Mouse (Mus musculus): ENCODE measurements around the gene Map1b. TPM values are rescaled to one million over a fixed set of nuclear protein-coding genes. Genes with fewer than 3 reads are reported as not detected.

The Map1b gene
- polyA plus RNA-seq, 1 experiment from 2014 or later: 665 TPM

DNA sequence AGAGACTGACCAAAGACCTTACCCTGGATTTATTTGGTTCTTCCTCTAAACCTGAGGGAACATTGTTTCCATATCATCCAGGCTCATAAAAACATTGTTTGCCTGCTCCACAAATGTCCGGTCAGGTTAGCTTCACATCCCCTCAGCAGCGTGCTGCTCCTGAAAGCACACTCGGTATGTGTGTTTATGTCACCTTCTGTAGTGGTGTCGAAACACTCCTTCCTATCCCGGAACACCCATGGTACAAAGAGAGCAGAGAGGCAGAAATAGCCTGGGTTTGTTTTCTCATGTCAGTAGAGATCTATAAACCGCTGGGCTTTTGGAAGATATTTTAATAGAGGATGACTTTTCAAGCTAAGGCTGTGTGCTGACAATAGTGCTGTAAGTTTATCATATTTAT lies 139.3 kb downstream of the Map1b start:
- no peak overlapping the region for H3K27ac ChIP-seq (replicated peaks)
- H3K9me3 ChIP-seq (replicated peaks): no peaks in the 10 kb centered on the region
- peaks cover 27% of the 10 kb centered on the region for H3K36me3 ChIP-seq
- no peaks in the 10 kb centered on the region for H3K27me3 ChIP-seq (ENCODE audit: low read depth, poor library complexity, severe bottlenecking)
- H3K4me1 ChIP-seq: peaks cover 9% of the 10 kb centered on the region; the same call in 1 of the 2 replicates
- DNase-seq (ENCODE audit: low spot score): no peak
- no peak overlapping the region for H3K4me3 ChIP-seq
- WGBS: 94% methylated on average over 6 of the region's 6 CpGs

DNA sequence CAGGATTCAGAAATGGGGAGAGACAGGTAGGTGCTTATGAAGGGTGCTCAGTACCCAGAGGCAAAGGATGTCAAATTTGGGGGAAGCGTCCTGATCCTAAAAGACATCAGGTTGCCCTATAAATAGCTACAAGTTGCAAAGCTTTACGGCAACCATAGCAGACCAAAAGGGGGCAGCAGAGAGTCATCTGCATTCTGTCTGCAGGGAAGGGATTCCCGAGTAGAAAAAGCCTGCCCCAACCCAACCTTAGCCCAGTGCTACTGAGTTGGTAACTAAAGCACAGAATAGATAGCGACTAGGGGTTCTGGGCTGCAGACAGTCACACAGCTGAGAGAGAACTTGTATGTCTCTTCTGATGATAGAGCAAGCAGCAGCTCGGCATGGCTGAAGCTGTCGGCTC lies 140.8 kb downstream of the Map1b start:
- Histone ChIP-seq H3K4me1 (0 out of 2 replicates have a peak, but pooled peaks cover 3% of the 10 kb centered on the region), H3K36me3 (peaks cover 19% of the 10 kb centered on the region), H3K27me3 (ENCODE audit: low read depth, poor library complexity, severe bottlenecking) (no peaks in the 10 kb centered on the region), H3K9me3 (replicated peaks) (no peaks in the 10 kb centered on the region), H3K27ac (replicated peaks) (no peak overlapping the region), H3K4me3 (no peak overlapping the region)
- peak; percentile 76 for DNase-seq (ENCODE audit: low spot score)
- WGBS: 43% methylated on average over 6 of the region's 6 CpGs

DNA sequence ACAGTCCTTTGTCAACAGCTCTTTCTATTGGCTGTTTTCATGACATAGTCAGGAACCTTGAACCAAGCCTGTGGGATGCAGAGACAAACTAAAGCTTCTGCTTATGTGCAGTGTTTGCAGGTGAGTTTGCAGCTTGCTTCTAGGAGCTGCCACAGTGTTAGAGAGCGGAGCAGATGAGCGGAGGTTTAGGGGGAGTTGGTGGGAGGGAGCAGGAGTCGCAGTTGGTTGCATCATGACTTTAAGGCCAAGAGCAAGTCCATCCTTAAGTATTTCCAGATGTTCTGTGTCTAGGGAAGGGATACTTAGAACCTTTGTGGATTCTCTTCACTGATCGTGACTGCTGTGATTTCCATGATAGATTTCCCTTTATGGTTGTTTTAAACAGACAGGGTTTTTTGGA lies 142.1 kb downstream of the Map1b start:
- no peak overlapping the region for H3K27ac ChIP-seq (replicated peaks)
- 0 out of 2 replicates have a peak, but pooled peaks cover 3% of the 10 kb centered on the region for H3K4me1 ChIP-seq
- WGBS: 80% methylated on average over 4 of the region's 4 CpGs
- H3K36me3 ChIP-seq: peaks cover 17% of the 10 kb centered on the region
- no peaks in the 10 kb centered on the region for H3K27me3 ChIP-seq (ENCODE audit: low read depth, poor library complexity, severe bottlenecking)
- H3K9me3 ChIP-seq (replicated peaks): no peaks in the 10 kb centered on the region
- DNase-seq (ENCODE audit: low spot score): no peak
- H3K4me3 ChIP-seq: no peak overlapping the region

DNA sequence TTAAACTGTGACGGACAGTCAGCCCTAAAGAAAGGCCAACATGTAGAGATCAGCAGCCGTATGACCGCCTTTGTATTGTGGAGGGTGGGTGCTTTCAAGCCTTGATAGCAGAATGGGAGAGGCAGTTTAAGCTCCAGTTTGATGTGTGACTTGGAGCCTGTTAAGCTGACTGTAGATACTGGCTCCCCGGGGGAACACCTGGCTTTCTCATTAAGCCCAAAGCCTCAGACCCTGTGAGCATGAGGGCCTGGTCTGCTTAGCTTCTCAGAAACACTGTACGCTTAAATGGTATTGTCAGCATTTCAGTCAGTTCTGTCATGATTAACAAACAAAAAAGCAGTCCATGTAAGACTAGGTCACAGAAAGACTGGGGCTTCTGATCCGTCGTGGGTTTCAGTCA lies 142.7 kb downstream of the Map1b start:
- Histone ChIP-seq H3K4me1 (0 out of 2 replicates have a peak, but pooled peaks cover 3% of the 10 kb centered on the region), H3K36me3 (peaks cover 20% of the 10 kb centered on the region), H3K27ac (replicated peaks) (no peak overlapping the region), H3K27me3 (ENCODE audit: low read depth, poor library complexity, severe bottlenecking) (no peaks in the 10 kb centered on the region), H3K4me3 (no peak overlapping the region), H3K9me3 (replicated peaks) (no peaks in the 10 kb centered on the region)
- no peak for DNase-seq (ENCODE audit: low spot score)
- WGBS: 83% methylated on average over 7 of the region's 7 CpGs

Other genes with a start within 250 kb of the Map1b start
- 53.2 and 54.4 TPM in 2 replicates for gene Ptcd2, start 171.8 kb downstream of the Map1b start, polyA plus RNA-seq (2016; fragmentation: Nextera tagmentation; extraction: Ambion mirVana)
- 73.9 and 79.9 TPM in 2 replicates for gene Mrps27, start 171.8 kb downstream of the Map1b start, polyA plus RNA-seq (2016; fragmentation: Nextera tagmentation; extraction: Ambion mirVana)

Measured in midbrain, embryonic 10.5 days (tissue).